Mouse (Mus musculus) kidney, adult 2 months (tissue): ENCODE results near the gene Tsc1. TPM values are rescaled to one million over a fixed set of nuclear protein-coding genes. Genes with fewer than 3 reads are reported as not detected.

ENCODE experiments used
- DNase-seq: peaks from one replicate; pipeline ENCODE4 v3.0.0; 2021
- H3K27ac ChIP-seq: fragments of 200-500 bp; 2 replicates; pipeline ENCODE4 v1.5.1; 2012; ENCODE audit warnings: low read depth, low read length, control low read depth, inconsistent platforms; ENCODE audit not compliant: insufficient read depth
- H3K27me3 ChIP-seq: fragments of 200-500 bp; replicated peaks from 2 replicates; pipeline ENCODE4 v1.6.1; 2012; ENCODE audit warnings: mild to moderate bottlenecking, moderate library complexity, low read length, inconsistent platforms; ENCODE audit not compliant: control insufficient read depth, insufficient read depth
- H3K36me3 ChIP-seq: fragments of 200-500 bp; 2 replicates; pipeline ENCODE4 v1.6.1; 2012; ENCODE audit warnings: mild to moderate bottlenecking, moderate library complexity, low read length, inconsistent platforms; ENCODE audit not compliant: control insufficient read depth, insufficient read depth
- H3K4me1 ChIP-seq: fragments of 200-500 bp; 2 replicates; pipeline ENCODE4 v1.6.1; 2011; ENCODE audit warnings: low read length; ENCODE audit not compliant: control insufficient read depth, insufficient read depth
- H3K4me3 ChIP-seq: fragments of 200-500 bp; 2 replicates; pipeline ENCODE4 v1.5.1; 2011; ENCODE audit warnings: mild to moderate bottlenecking, low read depth, low read length, control low read depth; ENCODE audit not compliant: insufficient read depth
- CTCF ChIP-seq: fragments of 200-500 bp; conservative IDR thresholded peaks from 2 replicates; pipeline ENCODE4 v1.5.1; 2011; ENCODE audit warnings: low read depth, mild to moderate bottlenecking, control low read depth, low read length, moderate library complexity, mixed read lengths; ENCODE audit not compliant: insufficient read depth, insufficient read length
- POLR2A ChIP-seq: fragments of 200-500 bp; IDR thresholded peaks from one replicate; pipeline ENCODE4 v1.6.1; 2011; ENCODE audit warnings: low read depth, low read length, control low read depth
- WGBS: fragments of 180-500 bp; shearing (Covaris S2); methylation state at CpG from one replicate; pipeline ENCODE4 v1.1.7; 2018; 5-methylcytosine and 5-hydroxymethylcytosine counted together
- polyA plus RNA-seq: library from polyadenylated mRNA; depleted of rRNA; stranded (reverse); fragments of >200 nt; gene quantifications from 2 replicates; pipeline ENCODE4 v1.2.3, GENCODE M21; 2012

Tsc1 gene
- polyA plus RNA-seq, 1 experiment: 17.5 TPM

DNA sequence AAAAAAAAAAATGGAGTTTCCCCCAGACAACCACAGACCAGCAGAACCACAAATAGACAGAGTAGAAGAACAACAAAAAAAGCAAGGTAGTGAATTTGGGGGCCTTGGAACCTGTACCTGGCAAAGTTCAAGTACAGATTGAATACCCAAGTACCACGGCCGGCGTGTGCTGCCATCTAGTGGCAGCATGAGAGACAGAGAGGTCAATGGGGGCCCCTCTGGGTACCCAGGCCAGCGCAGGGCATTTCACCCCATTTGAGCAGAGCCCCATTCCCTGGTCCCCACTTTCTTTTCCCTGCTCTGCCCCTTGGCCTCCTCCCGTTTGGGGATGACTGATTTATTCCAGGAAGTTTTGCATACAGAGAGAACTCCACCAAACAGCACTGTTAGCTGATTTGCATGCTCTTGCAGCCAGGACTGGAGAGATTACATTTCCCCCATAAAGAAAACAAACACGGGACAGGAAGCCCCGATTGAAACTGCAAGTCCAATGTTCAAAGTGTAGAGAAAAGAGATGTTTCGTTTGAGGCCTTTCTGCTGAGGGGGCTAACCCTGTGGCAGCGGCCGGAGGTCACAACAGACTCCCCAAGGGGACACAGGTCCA, 18.4 kb upstream of the Tsc1 start:
- peak; percentile 42 for DNase-seq
- Histone ChIP-seq H3K27me3 (no peaks in the 10 kb centered on the region), H3K4me3 (no peak overlapping the region), H3K27ac (no peak overlapping the region), H3K36me3 (no peaks in the 10 kb centered on the region), H3K4me1 (peaks cover 11% of the 10 kb centered on the region; the same call in 1 of the 2 replicates)
- WGBS: 20% methylated on average over 10 of the region's 10 CpGs
- no peak for TF ChIP-seq POLR2A
- TF ChIP-seq CTCF: peak; percentile 71

DNA sequence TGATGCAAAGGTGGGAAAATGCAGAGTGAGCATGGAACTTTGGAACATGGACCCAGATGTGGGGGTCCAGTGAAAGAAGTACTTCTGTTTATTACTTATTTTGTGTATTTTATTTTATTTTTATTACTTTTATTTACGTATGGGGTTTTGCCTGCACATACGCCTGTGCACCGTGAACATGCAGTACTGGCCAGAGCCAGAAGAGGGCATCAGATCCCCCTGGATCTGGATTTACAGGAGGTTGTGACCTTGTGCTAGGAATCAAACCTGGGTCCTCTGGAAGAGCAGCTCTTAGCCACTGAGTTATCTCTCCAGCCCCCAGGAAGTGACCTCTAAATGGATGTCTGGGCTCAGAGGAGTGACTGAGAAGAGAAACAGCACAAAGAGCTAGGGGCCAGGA, 16.2 kb upstream of the Tsc1 start:
- Histone ChIP-seq H3K27me3 (no peaks in the 10 kb centered on the region), H3K36me3 (no peaks in the 10 kb centered on the region), H3K4me1 (peaks cover 5% of the 10 kb centered on the region), H3K27ac (no peak overlapping the region), H3K4me3 (no peak overlapping the region)
- DNase-seq: no peak
- WGBS: 91% methylated on average over 3 of the region's 3 CpGs
- TF ChIP-seq CTCF (no peak), POLR2A (no peak)

GRCm38 (mm10) chr2:28626038-28626437, 15.0 kb upstream of the Tsc1 start:
- 77% methylated on average over 3 of the region's 3 CpGs for WGBS
- TF ChIP-seq CTCF: no peak
- TF ChIP-seq POLR2A: no peak
- Histone ChIP-seq H3K4me1 (peaks cover 11% of the 10 kb centered on the region), H3K27ac (no peak overlapping the region), H3K27me3 (no peaks in the 10 kb centered on the region), H3K36me3 (no peaks in the 10 kb centered on the region), H3K4me3 (no peak overlapping the region)
- no peak for DNase-seq

DNA sequence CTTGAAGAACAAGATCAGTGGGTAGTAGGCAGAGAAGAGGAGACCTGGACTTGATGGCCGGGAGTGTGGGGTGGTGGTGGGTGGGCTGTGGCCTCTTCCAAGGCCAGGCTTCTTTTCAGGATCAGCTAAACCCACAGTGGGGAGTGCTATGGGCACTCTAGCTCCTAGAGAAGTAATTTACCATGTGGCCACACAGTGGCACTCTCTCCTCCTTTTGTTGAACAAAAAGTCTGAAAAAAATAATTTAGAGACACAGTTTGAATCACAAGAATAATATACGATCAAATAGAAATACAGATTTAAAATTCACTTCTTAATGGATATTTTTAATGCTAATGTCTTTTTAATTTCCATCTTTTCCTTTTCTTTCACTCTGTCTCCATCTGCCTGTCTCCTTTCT, 13.0 kb upstream of the Tsc1 start:
- Histone ChIP-seq H3K4me3 (no peak overlapping the region), H3K27me3 (no peaks in the 10 kb centered on the region), H3K27ac (no peak overlapping the region), H3K4me1 (peaks cover 17% of the 10 kb centered on the region), H3K36me3 (no peaks in the 10 kb centered on the region)
- 53% methylated on average over 2 of the region's 2 CpGs for WGBS
- TF ChIP-seq POLR2A: no peak
- peak; percentile 23; the same call in 1 of the 2 replicates for TF ChIP-seq CTCF
- no peak for DNase-seq

GRCm38 (mm10) chr2:28629911-28630381, 11.1 kb upstream of the Tsc1 start:
- peaks cover 18% of the 10 kb centered on the region for H3K4me1 ChIP-seq
- DNase-seq: peak; percentile 88
- H3K27me3 ChIP-seq: no peaks in the 10 kb centered on the region
- peak overlapping the region; percentile 8; the same call in 1 of the 2 replicates for H3K27ac ChIP-seq
- WGBS: 9% methylated on average over 4 of the region's 4 CpGs
- no peak for TF ChIP-seq POLR2A
- TF ChIP-seq CTCF: no peak
- no peak overlapping the region for H3K4me3 ChIP-seq
- no peaks in the 10 kb centered on the region for H3K36me3 ChIP-seq

GRCm38 (mm10) chr2:28632626-28633025, 8.4 kb upstream of the Tsc1 start:
- 37% methylated on average over 1 of the region's 1 CpGs for WGBS
- no peak overlapping the region for H3K4me3 ChIP-seq
- H3K27me3 ChIP-seq: no peaks in the 10 kb centered on the region
- peaks cover 18% of the 10 kb centered on the region for H3K4me1 ChIP-seq
- TF ChIP-seq POLR2A (no peak), CTCF (no peak)
- peak; percentile 65 for DNase-seq
- peak overlapping the region; percentile 18 for H3K27ac ChIP-seq
- H3K36me3 ChIP-seq: no peaks in the 10 kb centered on the region

GRCm38 (mm10) chr2:28633136-28633535, 7.9 kb upstream of the Tsc1 start:
- WGBS: 48% methylated on average over 4 of the region's 4 CpGs
- Histone ChIP-seq H3K27ac (peak overlapping the region; percentile 18), H3K4me1 (peaks cover 18% of the 10 kb centered on the region), H3K36me3 (no peaks in the 10 kb centered on the region), H3K4me3 (no peak overlapping the region), H3K27me3 (no peaks in the 10 kb centered on the region)
- TF ChIP-seq CTCF: no peak
- no peak for TF ChIP-seq POLR2A
- no peak for DNase-seq

GRCm38 (mm10) chr2:28635199-28635598, 5.8 kb upstream of the Tsc1 start:
- DNase-seq: no peak
- Histone ChIP-seq H3K27me3 (no peaks in the 10 kb centered on the region), H3K36me3 (no peaks in the 10 kb centered on the region), H3K4me3 (no peak overlapping the region), H3K4me1 (peaks cover 11% of the 10 kb centered on the region; the same call in 1 of the 2 replicates), H3K27ac (no peak overlapping the region)
- WGBS: 48% methylated on average over 1 of the region's 1 CpGs
- TF ChIP-seq POLR2A (no peak), CTCF (no peak)
